Mouse (Mus musculus) lung, adult 2 months (tissue): Measurements from ENCODE around the gene Slc25a22.

Source experiments
- CTCF ChIP-seq: fragments of 200-500 bp; IDR thresholded peaks from 2 replicates; pipeline ENCODE4 v1.5.1; 2011; ENCODE audit warnings: mild to moderate bottlenecking, low read length, control low read depth; ENCODE audit not compliant: insufficient read depth
- POLR2A ChIP-seq: fragments of 200-500 bp; IDR thresholded peaks from 2 replicates; pipeline ENCODE4 v1.6.1; 2011; ENCODE audit warnings: low read depth, mild to moderate bottlenecking, control low read depth, low read length, borderline replicate concordance; ENCODE audit errors: extremely low read depth

DNA sequence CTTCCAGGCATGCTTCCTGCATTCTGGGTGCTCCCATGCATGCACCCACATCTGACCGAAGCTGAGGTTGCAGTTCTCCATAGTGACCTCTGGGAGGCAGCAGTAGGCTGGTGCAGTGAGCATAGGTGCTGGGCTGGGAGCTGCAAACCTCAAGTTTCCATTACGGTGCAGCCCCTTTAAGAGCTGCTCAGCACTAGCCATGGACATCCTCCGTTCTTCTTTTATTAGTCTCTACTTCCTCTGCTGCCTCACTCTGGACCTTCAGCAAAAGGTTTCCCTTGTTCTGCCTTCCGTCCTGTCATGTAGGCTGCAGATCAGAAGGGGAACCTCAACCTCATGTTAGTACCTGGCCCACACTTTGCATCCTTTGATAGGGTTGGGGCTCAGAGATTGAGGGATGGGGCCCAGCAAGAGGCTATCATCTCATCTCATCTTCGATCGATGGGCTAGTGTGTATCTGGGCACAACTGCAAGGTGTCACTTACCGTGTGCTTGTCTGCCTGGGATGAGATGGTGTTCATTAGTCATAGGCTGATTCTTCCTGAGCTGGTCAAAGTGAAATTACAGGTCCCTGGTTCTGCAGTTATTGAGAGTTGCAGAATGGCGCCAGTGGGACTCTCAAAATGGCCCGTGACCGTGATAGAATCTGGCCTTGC lies 43.3 kb upstream of the Slc25a22 start:
- TF ChIP-seq POLR2A (no peak), CTCF (peak; percentile 99)
